In genomic region chr9:56217386-56217785, GRCm38 (mm10) we compare ENCODE assay signal across 12 mouse cellular contexts. TPM values are rescaled to one million over a fixed set of nuclear protein-coding genes. Genes with fewer than 3 reads are reported as not detected.
A peak's percentile ranks its signal among the peaks of the same experiment; 100 is the strongest.
DNase-seq lines count a peak whose midpoint lies in the region; ATAC-seq lines count a peak whose summit lies in the region.
"Had no signal": no experiment of that assay in that cellular context is flagged by ENCODE, and none has a peak within 500 bp of the region (broad histone marks: within the 10 kb centered on the region; RNA-seq: fewer than 3 reads in every experiment).

No protein-coding gene starts in this region.

- ATAC-seq in megakaryocyte, adult 5-6 weeks (ENCODE audit: poor library complexity, severe bottlenecking) = no peak

- intact Hi-C loops in heart, postnatal 25 days (cut with DNase I) = no loop called here
- intact Hi-C loops in left cerebral cortex, postnatal 25 days (cut with DNase I) = no loop called here
- intact Hi-C loops in left cerebral cortex, postnatal 36 days (cut with DNase I) = loop anchor here (10.0 kb wide), 1 partner anchor 197 kb away; the partner anchor contains the start of genes Hmg20a and Peak1

- peak; percentile 21 to 26 for DNase-seq in heart, adult 9 months (ENCODE audit: low spot score in 2 of 2)
- DNase-seq in heart, postnatal 25 days (ENCODE audit: low spot score) = no peak
- peak; percentile 21 to 60 for DNase-seq in left cerebral cortex, postnatal 25 days (ENCODE audit: low spot score in 2 of 2)
- no peak for DNase-seq in left cerebral cortex, postnatal 36 days (ENCODE audit: low spot score in 2 of 2)
- peak; percentile 34 for DNase-seq in Muller cell, postnatal 12 days (ENCODE audit: inconsistent ontology term)
- peak; percentile 66 for DNase-seq in cerebellum, adult 9-11 months
- DNase-seq in urinary bladder, postnatal 14 days (ENCODE audit: low spot score) = no peak
- DNase-seq: embryo, embryonic 11 days; kidney, postnatal 10 days; liver, embryonic 13.5 days; spleen, adult 18-20 months had no signal

RNA-seq across cellular contexts. Expression of gene Tspan3, which starts 52.1 kb away (rescaled TPM):
- total RNA-seq in heart, postnatal 25 days (2021) = 100 to 1,000 TPM; 184 to 203 TPM
- total RNA-seq in left cerebral cortex, postnatal 25 days (2021) = 100 to 1,000 TPM; 377 to 393 TPM
- total RNA-seq in left cerebral cortex, postnatal 36 days (2021) = 100 to 1,000 TPM; 345 to 387 TPM
- 22.5 and 28.9 TPM in 2 replicates for total RNA-seq in megakaryocyte, adult 5-6 weeks (2015)
- 17.9 and 20.4 TPM in 2 replicates for total RNA-seq in megakaryocyte, adult 5-6 weeks (2017)

Comparison
In these comparisons a context has a peak if more than half of its experiments do, and no peak if none do; other contexts are left out.
1. DNase-seq: peak in heart, adult 9 months (2 of 2), left cerebral cortex, postnatal 25 days (2 of 2), Muller cell, postnatal 12 days (single experiment) and cerebellum, adult 9-11 months (single experiment); none in heart, postnatal 25 days (single experiment), left cerebral cortex, postnatal 36 days (0 of 2) and urinary bladder, postnatal 14 days (single experiment).
2. RNA of gene Tspan3, which starts 52.1 kb away (total RNA-seq): 377 to 393 TPM in left cerebral cortex, postnatal 25 days, 345 to 387 TPM in left cerebral cortex, postnatal 36 days and 184 to 203 TPM in heart, postnatal 25 days; 17.9 to 28.9 TPM in megakaryocyte, adult 5-6 weeks; every median in the first group is over 4 times any median in the second.